Mouse (Mus musculus) megakaryocyte, embryonic 14.5 days (primary cell): ENCODE measurements around the gene Caml. TPM values are rescaled to one million over a fixed set of nuclear protein-coding genes. Genes with fewer than 3 reads are reported as not detected.

Source experiments
- H3K27me3 ChIP-seq: replicated peaks from 2 replicates; pipeline ENCODE3; 2012; ENCODE audit warnings: inconsistent platforms
- H3K36me3 ChIP-seq: replicated peaks from 2 replicates; pipeline ENCODE3; 2012; ENCODE audit warnings: low read length, inconsistent platforms, mixed read lengths
- H3K4me1 ChIP-seq: 2 replicates; pipeline ENCODE4 v1.6.1; 2012; ENCODE audit warnings: inconsistent platforms
- H3K4me3 ChIP-seq: replicated peaks from 2 replicates; pipeline ENCODE3; 2012; ENCODE audit warnings: moderate library complexity, mild to moderate bottlenecking, inconsistent platforms
- H3K9me3 ChIP-seq: 2 replicates; pipeline ENCODE4 v1.6.1; 2012; ENCODE audit warnings: inconsistent platforms
- FLI1 ChIP-seq: IDR thresholded peaks from 2 replicates; pipeline ENCODE4 v1.6.1; 2012; ENCODE audit warnings: low read length, inconsistent platforms, mixed read lengths
- GATA1 ChIP-seq: IDR thresholded peaks from 3 replicates; pipeline ENCODE4 v1.6.1; 2012; ENCODE audit warnings: mixed read lengths, low read length, inconsistent platforms, borderline replicate concordance
- polyA plus RNA-seq: library from polyadenylated mRNA; stranded (reverse); fragments of >175 nt; gene quantifications from 2 replicates; pipeline ENCODE4 v1.2.3, GENCODE M21; 2012; ENCODE audit warnings: low replicate concordance; ENCODE audit not compliant: insufficient read depth

The Caml gene
- polyA plus RNA-seq, 1 experiment, result 59.7 TPM

DNA sequence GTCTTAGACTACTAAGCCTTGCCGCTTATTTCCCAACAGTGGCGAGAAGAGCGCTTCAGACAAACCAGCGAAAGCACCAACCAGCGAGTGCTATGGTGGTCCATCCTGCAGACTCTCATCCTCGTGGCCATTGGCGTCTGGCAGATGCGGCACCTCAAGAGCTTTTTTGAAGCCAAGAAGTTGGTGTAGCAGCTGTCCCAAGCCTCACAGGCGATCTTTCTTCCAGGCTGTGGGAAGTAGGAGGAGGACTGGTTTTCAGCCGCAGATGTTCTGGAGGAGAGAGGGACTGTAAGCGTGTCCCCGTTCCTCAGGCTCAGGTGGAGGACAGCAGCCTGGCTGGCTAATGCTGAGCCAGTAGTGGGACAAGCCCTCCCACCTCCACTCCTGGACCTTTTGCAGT is 26.0 kb upstream of the Caml start:
- peaks cover 60% of the 10 kb centered on the region for H3K4me1 ChIP-seq

DNA sequence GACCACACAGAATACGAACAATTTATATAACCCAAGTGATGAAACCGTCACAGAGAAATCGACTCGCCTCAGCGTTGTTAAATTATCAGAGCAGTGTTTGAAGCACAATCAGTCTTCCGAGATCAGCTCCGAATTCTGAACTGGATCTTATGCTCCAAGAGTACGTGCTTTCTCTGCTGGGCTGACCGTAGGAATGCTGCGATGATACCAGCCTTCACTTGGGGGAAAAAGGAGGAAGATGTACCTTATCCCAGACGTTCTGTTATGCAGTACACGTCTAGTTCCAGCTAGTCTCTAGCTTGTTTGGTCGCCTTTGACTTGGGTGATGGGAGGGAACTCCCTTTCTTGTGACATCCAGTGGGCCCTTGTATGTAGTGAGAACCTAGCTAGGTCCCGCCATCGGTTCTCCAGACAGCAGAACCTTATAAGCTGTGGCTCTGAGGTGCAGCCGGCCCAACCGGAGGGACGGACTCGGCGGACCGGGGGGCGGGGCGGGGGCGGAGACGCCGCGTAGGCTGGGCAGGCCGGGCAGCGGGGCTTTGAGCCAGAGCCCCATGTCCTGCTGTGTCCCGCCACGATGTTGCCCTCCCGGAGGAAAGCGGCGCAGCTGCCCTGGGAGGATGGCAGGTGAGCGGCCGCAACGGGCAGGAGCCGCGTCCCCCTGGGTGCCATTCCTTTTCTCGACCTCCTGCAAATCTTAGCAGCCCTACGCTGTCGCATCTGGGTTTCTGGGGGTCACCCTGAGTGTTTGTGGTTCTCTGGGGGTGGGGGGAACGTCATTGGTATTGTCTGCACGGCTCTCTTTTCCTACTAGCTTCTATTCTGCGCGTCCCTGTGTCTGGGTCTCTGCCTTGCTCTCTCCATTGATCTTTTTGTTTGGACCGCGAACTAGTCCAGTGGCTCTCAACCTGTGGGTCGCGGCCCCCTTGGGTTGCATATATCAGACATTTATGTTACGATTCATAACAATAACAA is 23.0 kb upstream of the Caml start, which contains the start of gene B4galt7:
Gene B4galt7 (plus strand): TSS at position 331 of the 975 bp plus-strand sequence.
- TF ChIP-seq FLI1 (no peak), GATA1 (no peak)
- Histone ChIP-seq H3K9me3 (no peaks in the 10 kb centered on the region), H3K27me3 (no peaks in the 10 kb centered on the region), H3K4me1 (peaks cover 62% of the 10 kb centered on the region), H3K36me3 (peaks cover 63% of the 10 kb centered on the region), H3K4me3 (peak within 1 kb of the TSS; percentile 99)

More for the DNA sequence above, 26.0 kb upstream of the Caml start:
- Histone ChIP-seq H3K36me3 (peaks cover 42% of the 10 kb centered on the region), H3K9me3 (no peaks in the 10 kb centered on the region), H3K4me3 (no peak overlapping the region), H3K27me3 (no peaks in the 10 kb centered on the region)
- TF ChIP-seq FLI1 (no peak), GATA1 (no peak)

DNA sequence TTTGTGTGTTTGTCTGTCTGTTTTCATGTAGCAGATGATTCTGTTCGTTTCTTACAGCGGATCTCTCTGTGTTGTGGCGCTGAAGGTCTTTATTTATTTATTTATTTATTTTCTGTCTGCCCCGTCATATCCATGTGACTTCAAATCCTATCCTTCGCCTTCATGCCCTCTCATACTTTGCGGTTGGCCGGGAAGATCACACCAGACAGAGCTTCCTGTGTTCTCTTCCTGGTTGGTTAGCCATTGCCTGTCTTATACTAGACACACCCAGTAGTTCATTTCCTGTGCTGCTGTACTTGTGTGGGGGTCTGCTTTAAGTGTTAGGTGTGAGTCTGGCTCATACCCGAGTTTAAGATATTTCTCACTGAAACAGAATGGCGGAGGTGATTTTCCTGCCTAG is 22.1 kb upstream of the Caml start:
- H3K27me3 ChIP-seq, result no peaks in the 10 kb centered on the region
- peaks cover 62% of the 10 kb centered on the region for H3K36me3 ChIP-seq
- peak overlapping the region; percentile 99 for H3K4me3 ChIP-seq
- H3K4me1 ChIP-seq, result peaks cover 56% of the 10 kb centered on the region
- TF ChIP-seq GATA1, result no peak
- 0 out of 2 replicates have a peak, but pooled peaks have one; percentile 41 for TF ChIP-seq FLI1
- H3K9me3 ChIP-seq, result no peaks in the 10 kb centered on the region

DNA sequence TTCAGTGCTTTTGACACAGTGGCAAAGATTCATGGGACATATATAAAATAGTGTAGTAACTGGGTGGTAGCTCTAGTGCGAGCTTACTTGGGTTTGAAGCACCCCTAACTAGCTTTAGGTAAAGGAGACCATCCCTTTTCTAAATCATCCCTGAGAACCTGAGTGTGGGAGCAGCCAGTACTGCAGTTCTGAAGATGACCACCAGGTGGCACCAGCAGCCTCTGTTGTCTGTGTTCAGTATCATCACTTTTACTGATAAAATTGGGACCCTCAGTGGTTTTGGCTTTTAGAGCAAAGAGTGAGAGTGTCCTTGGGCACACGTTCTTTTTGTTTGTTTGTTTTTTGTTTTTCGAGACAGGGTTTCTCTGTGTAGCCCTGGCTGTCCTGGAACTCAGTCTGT is 21.2 kb upstream of the Caml start:
- Histone ChIP-seq H3K4me3 (peak overlapping the region; percentile 52), H3K4me1 (peaks cover 60% of the 10 kb centered on the region), H3K27me3 (no peaks in the 10 kb centered on the region), H3K36me3 (peaks cover 62% of the 10 kb centered on the region), H3K9me3 (no peaks in the 10 kb centered on the region)
- TF ChIP-seq FLI1, result no peak
- TF ChIP-seq GATA1, result no peak

DNA sequence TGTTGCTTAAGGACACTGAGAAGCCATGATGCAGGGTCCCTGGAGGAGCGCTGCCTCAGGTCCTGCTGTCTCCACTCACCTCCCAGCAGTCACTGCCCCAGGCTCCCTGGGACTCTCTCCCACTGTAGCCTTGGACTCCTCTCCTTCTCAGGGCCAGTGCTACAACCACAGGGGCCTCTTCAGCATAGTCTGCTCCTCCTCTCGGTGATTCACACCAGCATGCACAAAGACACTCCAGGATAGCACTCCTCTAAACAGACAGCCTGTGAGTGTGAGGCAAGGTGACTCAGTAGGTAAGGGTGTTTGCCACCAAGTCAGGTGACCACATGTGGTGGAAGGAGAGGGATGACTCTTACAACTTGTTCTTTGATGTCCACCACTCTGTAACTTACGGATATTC is 18.2 kb upstream of the Caml start:
- Histone ChIP-seq H3K9me3 (no peaks in the 10 kb centered on the region), H3K36me3 (peaks cover 74% of the 10 kb centered on the region), H3K4me3 (no peak overlapping the region), H3K27me3 (no peaks in the 10 kb centered on the region), H3K4me1 (peaks cover 58% of the 10 kb centered on the region)
- TF ChIP-seq FLI1, result no peak
- TF ChIP-seq GATA1, result no peak

DNA sequence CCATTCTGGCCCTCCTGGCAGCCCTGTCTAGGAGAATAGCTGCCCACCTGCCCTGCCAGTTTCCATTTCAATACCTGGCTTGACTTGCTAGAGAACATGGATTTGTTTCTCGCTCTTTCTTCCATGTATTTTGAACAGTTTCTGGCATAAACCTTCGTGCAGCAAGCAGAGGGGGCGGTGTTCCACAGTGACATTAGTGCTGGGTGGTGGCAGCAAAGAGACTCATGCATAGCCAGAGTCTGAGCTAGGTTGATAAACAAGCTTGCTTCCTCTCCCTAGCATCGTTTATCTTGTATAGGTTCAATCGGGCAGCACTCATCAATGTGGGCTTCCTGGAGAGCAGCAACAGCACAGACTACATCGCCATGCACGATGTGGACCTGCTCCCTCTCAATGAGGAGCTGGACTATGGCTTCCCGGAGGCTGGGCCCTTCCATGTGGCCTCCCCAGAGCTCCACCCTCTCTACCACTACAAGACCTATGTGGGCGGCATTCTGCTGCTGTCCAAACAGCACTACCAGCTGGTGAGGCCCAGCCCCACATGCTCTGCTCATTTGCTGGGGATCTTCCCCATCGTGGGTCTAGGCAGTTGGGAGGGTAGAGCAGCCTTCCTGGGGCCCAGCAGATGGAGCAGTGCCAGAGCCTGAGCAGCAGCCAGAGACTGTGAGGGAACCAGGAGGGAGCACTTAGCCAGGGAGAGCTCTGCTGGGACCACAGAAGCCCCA is 15.7 kb upstream of the Caml start:
- Histone ChIP-seq H3K4me3 (no peak overlapping the region), H3K9me3 (no peaks in the 10 kb centered on the region), H3K27me3 (no peaks in the 10 kb centered on the region), H3K4me1 (peaks cover 42% of the 10 kb centered on the region), H3K36me3 (peaks cover 96% of the 10 kb centered on the region)
- TF ChIP-seq GATA1, result no peak
- no peak for TF ChIP-seq FLI1

DNA sequence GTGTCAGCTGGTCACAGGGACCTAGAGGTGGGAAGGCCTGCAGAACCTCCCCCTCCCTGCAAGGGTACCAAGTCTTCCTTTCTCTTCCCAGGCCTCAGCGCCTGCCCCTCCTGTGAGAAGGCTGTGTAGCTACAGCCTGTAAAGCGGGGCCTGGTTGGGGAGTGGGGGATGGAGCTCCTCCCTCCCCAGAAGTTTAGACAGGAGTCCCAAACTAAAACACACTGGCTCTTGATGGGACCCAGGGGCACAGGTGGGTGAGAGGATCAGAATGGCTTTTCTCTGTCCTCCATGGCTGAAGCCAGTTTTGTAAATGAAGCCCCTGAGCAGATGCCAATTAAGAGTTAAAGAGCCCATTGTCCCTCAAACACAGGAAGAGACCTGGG is 15.2 kb upstream of the Caml start:
- no peaks in the 10 kb centered on the region for H3K27me3 ChIP-seq
- no peak for TF ChIP-seq FLI1
- TF ChIP-seq GATA1, result no peak
- H3K9me3 ChIP-seq, result no peaks in the 10 kb centered on the region
- H3K4me1 ChIP-seq, result peaks cover 36% of the 10 kb centered on the region
- no peak overlapping the region for H3K4me3 ChIP-seq
- H3K36me3 ChIP-seq, result peaks cover 95% of the 10 kb centered on the region

DNA sequence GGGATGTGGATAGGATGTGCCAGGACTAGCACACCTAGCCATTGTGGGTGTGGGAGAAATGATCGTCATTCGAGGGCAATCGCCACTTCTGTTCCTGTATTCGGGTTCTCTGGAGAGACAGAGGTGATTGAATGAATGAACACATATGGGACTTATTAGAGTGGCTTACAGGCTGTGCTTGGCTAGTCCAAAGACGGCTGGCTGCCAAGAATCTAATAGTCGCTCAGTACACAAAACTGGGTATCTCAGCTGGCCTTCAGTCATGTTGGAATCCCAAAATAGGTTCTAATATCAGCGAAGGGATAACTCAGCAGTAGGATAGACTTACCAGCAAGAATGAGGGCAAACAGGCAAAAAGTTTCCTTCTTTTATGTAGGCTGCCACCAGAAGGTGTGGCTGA is 10.8 kb upstream of the Caml start:
- Histone ChIP-seq H3K36me3 (peaks cover 87% of the 10 kb centered on the region), H3K9me3 (no peaks in the 10 kb centered on the region), H3K4me3 (no peak overlapping the region), H3K4me1 (peaks cover 10% of the 10 kb centered on the region), H3K27me3 (no peaks in the 10 kb centered on the region)
- no peak for TF ChIP-seq FLI1
- no peak for TF ChIP-seq GATA1

DNA sequence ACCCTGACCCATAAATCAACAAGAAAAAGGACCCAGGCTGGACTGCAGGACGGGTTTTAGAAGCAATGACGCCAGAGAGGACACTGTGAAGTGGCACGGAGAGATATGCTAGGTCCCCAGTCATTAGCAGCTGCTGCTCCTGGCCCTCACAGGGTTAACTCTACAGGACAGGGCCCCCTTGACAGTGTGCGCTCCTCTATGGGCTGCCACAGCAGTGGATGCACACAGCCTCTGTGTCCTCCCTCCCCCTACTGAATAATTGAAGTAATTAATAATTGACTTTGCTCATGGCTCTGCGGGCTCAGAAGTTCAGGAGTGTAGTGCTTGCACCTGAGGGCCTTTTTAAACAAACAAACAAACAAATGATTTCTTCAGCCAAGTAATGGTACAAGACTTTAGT is 9.3 kb upstream of the Caml start:
- Histone ChIP-seq H3K36me3 (peaks cover 81% of the 10 kb centered on the region), H3K4me1 (peaks cover 6% of the 10 kb centered on the region), H3K4me3 (no peak overlapping the region), H3K9me3 (peaks cover 5% of the 10 kb centered on the region; the same call in 1 of the 2 replicates), H3K27me3 (no peaks in the 10 kb centered on the region)
- TF ChIP-seq FLI1 (no peak), GATA1 (no peak)

DNA sequence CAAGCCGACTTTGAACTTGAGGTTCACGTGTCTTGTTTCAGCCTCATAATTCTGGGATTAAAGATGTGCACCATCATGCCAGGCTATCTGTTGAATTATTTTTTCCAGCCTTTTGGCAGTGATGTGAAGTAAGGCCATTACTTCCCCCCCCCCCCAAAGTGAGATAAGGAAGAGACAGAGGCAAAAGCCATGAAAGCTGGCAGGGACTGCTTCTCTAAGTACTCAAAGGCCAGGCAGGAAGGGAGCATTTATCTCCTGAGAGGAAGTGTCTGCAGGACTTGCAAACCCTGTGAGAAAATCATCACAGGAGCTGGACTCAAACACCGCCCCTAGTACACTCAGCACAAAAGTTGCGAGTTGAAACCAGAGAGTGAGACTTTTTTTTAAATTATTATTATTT is 3.5 kb upstream of the Caml start:
- no peak for TF ChIP-seq FLI1
- H3K9me3 ChIP-seq, result peaks cover 5% of the 10 kb centered on the region; the same call in 1 of the 2 replicates
- H3K36me3 ChIP-seq, result peaks cover 30% of the 10 kb centered on the region
- peaks cover 51% of the 10 kb centered on the region for H3K4me1 ChIP-seq
- no peak overlapping the region for H3K4me3 ChIP-seq
- H3K27me3 ChIP-seq, result no peaks in the 10 kb centered on the region
